Mouse (Mus musculus) embryo, embryonic 11 days (tissue): ENCODE measurements around the gene Borcs6.
A peak's percentile ranks its signal among the peaks of the same experiment; 100 is the strongest.

ENCODE experiments used
- DNase-seq: peaks from one replicate; pipeline ENCODE4 v3.0.0-alpha.2; 2015

The Borcs6 gene

GRCm38 (mm10) chr11:69104487-69104886 is 45.0 kb downstream of the Borcs6 start:
- no peak for DNase-seq

GRCm38 (mm10) chr11:69105227-69105626 is 45.7 kb downstream of the Borcs6 start:
- no peak for DNase-seq

- DNase-seq, result no peak
Measured at GRCm38 (mm10) chr11:69105796-69106195, 46.3 kb downstream of the Borcs6 start.

- no peak for DNase-seq
Measured at GRCm38 (mm10) chr11:69106299-69106698, 46.8 kb downstream of the Borcs6 start.

- no peak for DNase-seq
Measured at GRCm38 (mm10) chr11:69106842-69107241, 47.3 kb downstream of the Borcs6 start.

GRCm38 (mm10) chr11:69107676-69108075 is 48.2 kb downstream of the Borcs6 start:
- DNase-seq, result no peak

GRCm38 (mm10) chr11:69108223-69108622 is 48.7 kb downstream of the Borcs6 start:
- no peak for DNase-seq

GRCm38 (mm10) chr11:69109032-69109900 is 49.7 kb downstream of the Borcs6 start:
- DNase-seq, result no peak

GRCm38 (mm10) chr11:69110319-69111046 is 51.0 kb downstream of the Borcs6 start:
- peak; percentile 91 for DNase-seq
